Mouse (Mus musculus) heart, adult 8-10 months (tissue): ENCODE data around the gene Jchain. TPM values are rescaled to one million over a fixed set of nuclear protein-coding genes. Genes with fewer than 3 reads are reported as not detected.

ENCODE experiments used
- DNase-seq: peaks from one replicate; pipeline ENCODE4 v3.0.0; 2022; ENCODE audit warnings: low spot score
- total RNA-seq, 4 experiments: library from RNA; stranded (reverse); gene quantifications; 2 replicates each; pipeline ENCODE4 v1.2.4; 2022

The Jchain gene
- total RNA-seq, 4 experiments from 2014 or later, result 0.22 to 0.63 (median 0.37) TPM; not detected in 1

DNA sequence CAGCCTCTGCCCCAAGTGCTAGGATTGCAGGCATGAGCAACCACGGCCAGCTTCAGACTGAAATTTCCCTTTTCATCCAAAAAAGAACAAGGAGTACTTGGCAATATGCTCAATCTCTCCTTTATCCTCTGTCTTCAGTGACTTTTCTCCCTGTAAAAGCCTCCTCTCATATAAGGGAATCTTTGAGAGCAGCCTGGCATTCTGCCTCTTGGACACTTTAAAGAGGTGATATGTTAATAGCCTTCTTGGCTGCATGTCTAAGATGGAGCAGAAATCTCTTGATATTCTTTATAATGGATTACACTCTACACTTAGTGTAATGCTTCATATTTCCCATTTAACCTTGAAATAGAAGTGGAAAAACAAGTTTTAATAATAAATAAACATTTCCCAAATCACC lies 3.2 kb upstream of the Jchain start:
- DNase-seq, result no peak

GRCm38 (mm10) chr5:88519232-88519631 lies 8.5 kb downstream of the Jchain start:
- DNase-seq, result peak; percentile 40

- no peak for DNase-seq
Observed at GRCm38 (mm10) chr5:88508990-88509389, 18.7 kb downstream of the Jchain start.

DNA sequence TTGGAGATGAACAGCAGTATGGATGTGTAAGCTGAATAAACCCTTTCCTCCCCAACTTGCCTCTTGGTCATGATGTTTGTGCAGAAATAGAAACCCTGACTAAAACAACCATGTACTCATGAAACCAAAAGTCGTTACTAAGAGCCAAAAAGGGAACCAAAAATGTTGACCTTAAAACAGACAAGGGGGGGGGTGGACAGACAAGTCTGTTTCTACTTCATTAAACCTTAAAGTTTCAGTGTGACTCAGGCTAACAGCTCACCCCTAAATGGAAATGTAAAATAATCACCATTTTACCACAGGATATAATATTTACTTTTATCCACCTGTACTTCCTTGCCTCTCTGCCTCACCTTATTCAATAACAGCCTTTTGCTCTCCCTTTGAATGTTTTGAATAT lies 19.1 kb downstream of the Jchain start:
- DNase-seq, result no peak

GRCm38 (mm10) chr5:88499781-88500180 lies 27.9 kb downstream of the Jchain start:
- DNase-seq, result no peak

DNA sequence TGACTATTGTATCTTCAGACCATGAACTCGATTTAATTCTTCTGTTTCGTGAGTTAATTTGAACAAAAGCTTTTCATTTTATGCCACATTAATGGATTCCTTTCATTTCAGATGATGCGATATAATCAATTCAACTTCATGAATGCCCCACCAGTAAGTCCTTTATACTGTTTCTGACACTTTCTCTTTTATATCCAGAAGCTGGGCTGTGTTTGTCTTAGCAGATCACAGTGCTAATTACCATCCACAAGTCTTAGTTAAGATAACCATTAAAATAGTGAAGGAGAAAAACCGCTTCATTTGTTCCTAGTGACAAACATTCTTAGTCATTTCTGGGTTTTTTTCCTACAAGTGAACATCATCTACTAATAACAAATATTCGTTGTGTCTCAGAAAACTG lies 36.6 kb downstream of the Jchain start:
- no peak for DNase-seq

GRCm38 (mm10) chr5:88489004-88489403 lies 38.7 kb downstream of the Jchain start:
- DNase-seq, result no peak

DNA sequence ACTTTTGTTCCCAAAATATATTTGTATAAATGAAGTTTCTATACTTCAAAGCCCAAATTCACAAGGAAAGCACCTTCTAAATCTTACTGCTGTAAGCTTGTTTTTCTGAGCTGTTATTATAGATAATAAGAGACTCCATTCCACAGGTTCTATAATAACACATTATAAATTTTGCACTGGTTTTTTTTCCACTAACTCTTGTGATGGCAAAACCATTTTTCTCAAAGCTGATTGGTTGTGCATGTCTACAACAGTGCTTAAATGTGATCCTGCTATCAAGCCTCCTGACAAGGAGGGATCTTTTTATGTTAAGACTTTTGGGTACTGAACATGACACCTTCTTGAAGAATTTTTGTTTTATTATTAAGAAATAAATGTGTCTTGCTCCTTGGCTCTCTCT lies 40.0 kb downstream of the Jchain start, which contains the start of gene Enam:
Gene Enam (plus strand): TSS at position 301 of the 400 bp plus-strand sequence.
- DNase-seq, result no peak

Other genes with a start within 250 kb of the Jchain start
- gene Prol1, start 210.6 kb downstream of the Jchain start, total RNA-seq, result not detected
- under 1 TPM in 1 of 4 experiments, not detected in 3; 0.50 TPM for gene Amtn, start 151.8 kb downstream of the Jchain start, total RNA-seq
- not detected for gene Ambn, start 71.9 kb downstream of the Jchain start, total RNA-seq
- not detected for gene Enam, start 39.9 kb downstream of the Jchain start, total RNA-seq
- gene Utp3, start 26.6 kb upstream of the Jchain start, total RNA-seq, result 10 to 100 TPM; 17.8 to 25.6 (median 21.5) TPM
- 10 to 100 TPM; 12.8 to 16.1 (median 14.4) TPM for gene Rufy3, start 37.1 kb upstream of the Jchain start, total RNA-seq
- 100 to 1,000 TPM; 199 to 220 (median 209) TPM for gene Grsf1, start 148.3 kb upstream of the Jchain start, total RNA-seq
- gene Mob1b, start 193.0 kb upstream of the Jchain start, total RNA-seq, result 10 to 100 TPM; 17.0 to 25.0 (median 20.9) TPM
- gene Dck, start 237.1 kb upstream of the Jchain start, total RNA-seq, result 1 to 10 TPM; 1.8 to 2.7 (median 2.4) TPM